1 mouse cellular context compared by ENCODE assay signal in genomic region chr5:123144746-123145590, GRCm38 (mm10).
A peak's percentile ranks its signal among the peaks of the same experiment; 100 is the strongest.
TF ChIP-seq lines count a peak whose summit lies in the region.

No protein-coding gene starts in this region.

TF ChIP-seq in CH12.LX, 34 proteins besides CTCF, POLR2A, EP300 and RAD21 (continued from another document):
- no peak for TF ChIP-seq TBP (conservative IDR thresholded peaks at IDR 0.05; ENCODE audit: low read depth, low read length)
- TF ChIP-seq MYC (IDR thresholded peaks at IDR 0.05; ENCODE audit: low read depth, low read length): no peak
- no peak for TF ChIP-seq POLR2AphosphoS2 (IDR thresholded peaks at IDR 0.05; ENCODE audit: low read depth, low read length)
- TF ChIP-seq PAX5 (IDR thresholded peaks at IDR 0.05; ENCODE audit: low read length): no peak
- no peak for TF ChIP-seq USF2 (conservative IDR thresholded peaks at IDR 0.05; ENCODE audit: low read depth, low read length)
- no peak for TF ChIP-seq CHD1 (IDR thresholded peaks at IDR 0.05; ENCODE audit: low read depth, low read length)
- TF ChIP-seq SIN3A (IDR thresholded peaks at IDR 0.05; ENCODE audit: low read length): no peak
- no peak for TF ChIP-seq GABPA (IDR thresholded peaks at IDR 0.05; ENCODE audit: insufficient replicate concordance, low read depth, low read length)
- TF ChIP-seq ZC3H11A (IDR thresholded peaks at IDR 0.05; ENCODE audit: low read depth, low read length): no peak
- TF ChIP-seq MAZ (IDR thresholded peaks at IDR 0.05; ENCODE audit: low read depth, low read length): 0 out of 2 replicates have a peak, but pooled peaks have one; percentile 35
- TF ChIP-seq SMC3 (IDR thresholded peaks at IDR 0.05; ENCODE audit: low read depth, low read length): no peak
